Mouse (Mus musculus) G1E (cell line): ENCODE measurements around the gene Tpte.

Experiments used
- CTCF ChIP-seq: IDR thresholded peaks from 2 replicates; pipeline ENCODE4 v1.5.1; 2012; ENCODE audit warnings: low read depth, low read length, inconsistent platforms, mixed read lengths
- GATA1 ChIP-seq: IDR thresholded peaks from 2 replicates; pipeline ENCODE4 v1.6.1; 2012; ENCODE audit warnings: borderline replicate concordance, low read length, inconsistent platforms, mixed read lengths
- POLR2AphosphoS5 ChIP-seq: IDR thresholded peaks from 2 replicates; pipeline ENCODE4 v1.6.1; 2012; ENCODE audit warnings: low read depth, low read length, inconsistent platforms; ENCODE audit not compliant: insufficient replicate concordance

- no peak for TF ChIP-seq GATA1
- TF ChIP-seq CTCF: no peak
- TF ChIP-seq POLR2AphosphoS5: no peak
Observed at GRCm38 (mm10) chr8:22398142-22398951, 115.1 kb downstream of the Tpte start, which contains the start of gene Slc25a15.
